Mouse (Mus musculus) spleen, adult 2 months (tissue): Measurements from ENCODE around the gene Lcn6. TPM values are rescaled to one million over a fixed set of nuclear protein-coding genes. Genes with fewer than 3 reads are reported as not detected.

Source experiments
- DNase-seq, 2 experiments: peaks; one replicate each; pipeline versions ENCODE4 v3.0.0 to v3.0.0-alpha.2; 2012 to 2021; ENCODE audit warnings: low spot score in 2 of 2, low read depth in 1 of 2
- H3K27ac ChIP-seq: fragments of 200-500 bp; 2 replicates; pipeline ENCODE4 v1.5.1; 2012; ENCODE audit warnings: low read length, inconsistent platforms; ENCODE audit not compliant: insufficient read depth
- H3K27me3 ChIP-seq: fragments of 200-500 bp; 2 replicates; pipeline ENCODE4 v1.6.1; 2012; ENCODE audit warnings: mild to moderate bottlenecking, moderate library complexity, low read length, inconsistent platforms; ENCODE audit not compliant: control insufficient read depth, insufficient read depth
- H3K36me3 ChIP-seq: fragments of 200-500 bp; 2 replicates; pipeline ENCODE4 v1.6.1; 2012; ENCODE audit warnings: mild to moderate bottlenecking, low read length, inconsistent platforms; ENCODE audit not compliant: control insufficient read depth, insufficient read depth
- H3K4me1 ChIP-seq: fragments of 200-500 bp; 2 replicates; pipeline ENCODE4 v1.6.1; 2011; ENCODE audit warnings: inconsistent platforms; ENCODE audit not compliant: control insufficient read depth, insufficient read depth, insufficient read length
- H3K4me3 ChIP-seq: fragments of 200-500 bp; 2 replicates; pipeline ENCODE4 v1.5.1; 2011; ENCODE audit warnings: mild to moderate bottlenecking, inconsistent platforms; ENCODE audit not compliant: insufficient read depth, insufficient read length; ENCODE audit errors: extremely low read depth
- CTCF ChIP-seq: fragments of 200-500 bp; IDR thresholded peaks from 2 replicates; pipeline ENCODE4 v1.5.1; 2011; ENCODE audit warnings: mild to moderate bottlenecking, inconsistent platforms; ENCODE audit not compliant: insufficient read depth, insufficient read length, insufficient replicate concordance; ENCODE audit errors: extremely low read depth
- POLR2A ChIP-seq: fragments of 200-500 bp; IDR thresholded peaks from 2 replicates; pipeline ENCODE4 v1.6.1; 2011; ENCODE audit warnings: low read depth, low read length, inconsistent platforms
- WGBS: fragments of 180-500 bp; shearing (Covaris S2); methylation state at CpG from one replicate; pipeline ENCODE4 v1.1.7; 2018; 5-methylcytosine and 5-hydroxymethylcytosine counted together
- polyA plus RNA-seq: library from polyadenylated mRNA; depleted of rRNA; stranded (reverse); fragments of >200 nt; gene quantifications from 2 replicates; pipeline ENCODE4 v1.2.3, GENCODE M21; 2012; rRNA removed

Gene Lcn6
- not detected in 2 replicates for polyA plus RNA-seq

- TF ChIP-seq CTCF (no peak), POLR2A (no peak)
- Histone ChIP-seq H3K4me3 (no peak within 1 kb of the TSS), H3K36me3 (no peaks in the 10 kb centered on the region), H3K27me3 (no peaks in the 10 kb centered on the region), H3K4me1 (no peaks in the 10 kb centered on the region), H3K27ac (no peak within 1 kb of the TSS)
- no peak for DNase-seq
- WGBS: 90% methylated on average over 3 of the region's 3 CpGs
These were observed at the start of gene Lcn6 for GRCm38 (mm10) chr2:25676486-25676885. Gene Lcn6, plus strand, starts transcription at chr2:25676786.

GRCm38 (mm10) chr2:25627811-25628210 lies 48.8 kb upstream of the Lcn6 start, which contains the start of gene Fcna:
Gene Fcna, minus strand, starts transcription at chr2:25628030.
- WGBS: 75% methylated on average over 6 of the region's 6 CpGs
- TF ChIP-seq POLR2A (no peak), CTCF (no peak)
- DNase-seq: no peak
- Histone ChIP-seq H3K4me1 (no peaks in the 10 kb centered on the region), H3K36me3 (no peaks in the 10 kb centered on the region), H3K4me3 (no peak within 1 kb of the TSS), H3K27ac (peak within 1 kb of the TSS; percentile 28; the same call in 1 of the 2 replicates), H3K27me3 (no peaks in the 10 kb centered on the region)

- Histone ChIP-seq H3K27me3 (no peaks in the 10 kb centered on the region), H3K4me3 (no peak overlapping the region), H3K36me3 (no peaks in the 10 kb centered on the region), H3K4me1 (no peaks in the 10 kb centered on the region), H3K27ac (no peak overlapping the region)
- TF ChIP-seq POLR2A: no peak
- TF ChIP-seq CTCF: no peak
- 72% methylated on average over 4 of the region's 4 CpGs for WGBS
- no peak for DNase-seq
These were observed 47.8 kb upstream of the Lcn6 start for GRCm38 (mm10) chr2:25628738-25629137.

GRCm38 (mm10) chr2:25633616-25634015 lies 43.0 kb upstream of the Lcn6 start:
- 85% methylated on average over 3 of the region's 3 CpGs for WGBS
- no peak overlapping the region for H3K27ac ChIP-seq
- H3K27me3 ChIP-seq: no peaks in the 10 kb centered on the region
- no peaks in the 10 kb centered on the region for H3K4me1 ChIP-seq
- no peak overlapping the region for H3K4me3 ChIP-seq
- DNase-seq: no peak
- H3K36me3 ChIP-seq: no peaks in the 10 kb centered on the region
- TF ChIP-seq POLR2A: no peak
- TF ChIP-seq CTCF: no peak

GRCm38 (mm10) chr2:25634046-25634445 lies 42.5 kb upstream of the Lcn6 start:
- no peaks in the 10 kb centered on the region for H3K27me3 ChIP-seq
- no peak for DNase-seq
- no peaks in the 10 kb centered on the region for H3K4me1 ChIP-seq
- no peak overlapping the region for H3K27ac ChIP-seq
- 90% methylated on average over 1 of the region's 1 CpGs for WGBS
- no peaks in the 10 kb centered on the region for H3K36me3 ChIP-seq
- no peak for TF ChIP-seq CTCF
- TF ChIP-seq POLR2A: no peak
- no peak overlapping the region for H3K4me3 ChIP-seq

- Histone ChIP-seq H3K4me1 (no peaks in the 10 kb centered on the region), H3K27ac (no peak overlapping the region), H3K36me3 (no peaks in the 10 kb centered on the region), H3K4me3 (no peak overlapping the region), H3K27me3 (no peaks in the 10 kb centered on the region)
- DNase-seq: peak in 1 of 2 experiments; percentile 14
- WGBS: 31% methylated on average over 6 of the region's 6 CpGs
- TF ChIP-seq POLR2A (no peak), CTCF (peak; percentile 48; the same call in 1 of the 2 replicates)
These were observed 36.7 kb upstream of the Lcn6 start for GRCm38 (mm10) chr2:25639890-25640289.

GRCm38 (mm10) chr2:25652902-25653301 lies 23.7 kb upstream of the Lcn6 start, which contains the start of gene Lcn8:
Gene Lcn8, plus strand, starts transcription at chr2:25653120.
- TF ChIP-seq CTCF: no peak
- TF ChIP-seq POLR2A: no peak
- Histone ChIP-seq H3K27ac (no peak within 1 kb of the TSS), H3K4me1 (no peaks in the 10 kb centered on the region), H3K36me3 (no peaks in the 10 kb centered on the region), H3K4me3 (no peak within 1 kb of the TSS), H3K27me3 (no peaks in the 10 kb centered on the region)
- 76% methylated on average over 2 of the region's 2 CpGs for WGBS
- DNase-seq: no peak

GRCm38 (mm10) chr2:25654502-25654901 lies 22.1 kb upstream of the Lcn6 start:
- Histone ChIP-seq H3K27ac (no peak overlapping the region), H3K36me3 (no peaks in the 10 kb centered on the region), H3K27me3 (no peaks in the 10 kb centered on the region), H3K4me3 (no peak overlapping the region), H3K4me1 (no peaks in the 10 kb centered on the region)
- WGBS: 50% methylated on average over 1 of the region's 1 CpGs
- DNase-seq: no peak
- TF ChIP-seq POLR2A: no peak
- TF ChIP-seq CTCF: no peak
